Mouse (Mus musculus) erythroblast, embryonic 14.5 days (primary cell): Measurements from ENCODE around the gene Nek11.

Source experiments
- GATA1 ChIP-seq: IDR thresholded peaks from 2 replicates; pipeline ENCODE4 v1.6.1; 2012; ENCODE audit warnings: low read length, inconsistent platforms, mixed read lengths
- TAL1 ChIP-seq: IDR thresholded peaks from 3 replicates; pipeline ENCODE4 v1.6.1; 2012; ENCODE audit warnings: low read length, inconsistent platforms, mixed read lengths

DNA sequence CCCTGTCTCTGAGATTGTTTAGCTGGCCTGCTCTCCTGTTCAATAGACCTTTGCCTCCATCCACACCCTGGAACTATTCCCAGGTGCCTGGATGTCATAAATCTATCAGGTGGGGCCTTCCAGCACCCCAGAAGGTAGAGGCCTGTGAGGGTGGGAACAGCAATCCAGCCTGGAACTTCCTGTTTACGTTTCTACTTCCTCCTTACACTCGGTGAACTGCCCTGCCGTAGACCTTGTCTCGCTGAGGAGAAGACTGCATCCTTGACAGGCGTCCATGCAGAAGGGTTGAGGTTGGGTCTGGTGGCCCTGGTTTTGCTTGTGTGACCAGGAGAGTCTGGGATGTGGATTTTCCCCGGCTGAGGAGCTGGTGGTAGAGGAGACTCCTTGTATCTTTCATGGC is 256.1 kb downstream of the Nek11 start:
- TF ChIP-seq GATA1 (no peak), TAL1 (no peak)
